Mouse (Mus musculus): ENCODE results near the gene Atp6v0a1. TPM values are rescaled to one million over a fixed set of nuclear protein-coding genes. Genes with fewer than 3 reads are reported as not detected.
A peak's percentile ranks its signal among the peaks of the same experiment; 100 is the strongest.

Gene Atp6v0a1
- polyA plus RNA-seq, 1 experiment, result 61.5 TPM

GRCm38 (mm10) chr11:100973245-100973644 is 36.0 kb upstream of the Atp6v0a1 start:
- TF ChIP-seq POLR2A (IDR thresholded peaks at IDR 0.05; ENCODE audit: borderline replicate concordance, control insufficient read depth, low read depth, low read length) (no peak), CTCF (IDR thresholded peaks at IDR 0.05; ENCODE audit: control insufficient read depth, insufficient read depth, low read length) (no peak)
- WGBS, result 88% methylated on average over 7 of the region's 7 CpGs
- Histone ChIP-seq H3K4me1 (ENCODE audit: control insufficient read depth, insufficient read depth, low read length) (no peaks in the 10 kb centered on the region), H3K27ac (ENCODE audit: control insufficient read depth, insufficient read depth, low read depth, low read length, poor library complexity) (no peak overlapping the region), H3K4me3 (replicated peaks; ENCODE audit: control insufficient read depth, low read depth, low read length) (no peak overlapping the region)

- Histone ChIP-seq H3K27ac (ENCODE audit: control insufficient read depth, insufficient read depth, low read depth, low read length, poor library complexity) (no peak overlapping the region), H3K4me1 (ENCODE audit: control insufficient read depth, insufficient read depth, low read length) (no peaks in the 10 kb centered on the region), H3K4me3 (replicated peaks; ENCODE audit: control insufficient read depth, low read depth, low read length) (no peak overlapping the region)
- TF ChIP-seq CTCF (IDR thresholded peaks at IDR 0.05; ENCODE audit: control insufficient read depth, insufficient read depth, low read length) (no peak), POLR2A (IDR thresholded peaks at IDR 0.05; ENCODE audit: borderline replicate concordance, control insufficient read depth, low read depth, low read length) (no peak)
- WGBS, result 76% methylated on average over 14 of the region's 14 CpGs
Observed at GRCm38 (mm10) chr11:100974381-100974970, 34.8 kb upstream of the Atp6v0a1 start.

GRCm38 (mm10) chr11:100975241-100975640 is 34.0 kb upstream of the Atp6v0a1 start:
- TF ChIP-seq POLR2A (IDR thresholded peaks at IDR 0.05; ENCODE audit: borderline replicate concordance, control insufficient read depth, low read depth, low read length), result no peak
- TF ChIP-seq CTCF (IDR thresholded peaks at IDR 0.05; ENCODE audit: control insufficient read depth, insufficient read depth, low read length), result no peak
- 70% methylated on average over 7 of the region's 7 CpGs for WGBS

GRCm38 (mm10) chr11:100979887-100980286 is 29.4 kb upstream of the Atp6v0a1 start:
- no peak overlapping the region for H3K4me3 ChIP-seq (replicated peaks; ENCODE audit: control insufficient read depth, low read depth, low read length)
- no peaks in the 10 kb centered on the region; the same call in 1 of the 2 replicates for H3K4me1 ChIP-seq (ENCODE audit: control insufficient read depth, insufficient read depth, low read length)
- WGBS, result 77% methylated on average over 8 of the region's 8 CpGs
- H3K27ac ChIP-seq (ENCODE audit: control insufficient read depth, insufficient read depth, low read depth, low read length, poor library complexity), result no peak overlapping the region
- TF ChIP-seq CTCF (IDR thresholded peaks at IDR 0.05; ENCODE audit: control insufficient read depth, insufficient read depth, low read length), result no peak
- no peak for TF ChIP-seq POLR2A (IDR thresholded peaks at IDR 0.05; ENCODE audit: borderline replicate concordance, control insufficient read depth, low read depth, low read length)

More at GRCm38 (mm10) chr11:100975241-100975640, 34.0 kb upstream of the Atp6v0a1 start:
- Histone ChIP-seq H3K4me1 (ENCODE audit: control insufficient read depth, insufficient read depth, low read length) (no peaks in the 10 kb centered on the region), H3K27ac (ENCODE audit: control insufficient read depth, insufficient read depth, low read depth, low read length, poor library complexity) (no peak overlapping the region), H3K4me3 (replicated peaks; ENCODE audit: control insufficient read depth, low read depth, low read length) (no peak overlapping the region)

- TF ChIP-seq POLR2A (IDR thresholded peaks at IDR 0.05; ENCODE audit: borderline replicate concordance, control insufficient read depth, low read depth, low read length), result no peak
- TF ChIP-seq CTCF (IDR thresholded peaks at IDR 0.05; ENCODE audit: control insufficient read depth, insufficient read depth, low read length), result no peak
- Histone ChIP-seq H3K4me3 (replicated peaks; ENCODE audit: control insufficient read depth, low read depth, low read length) (no peak overlapping the region), H3K4me1 (ENCODE audit: control insufficient read depth, insufficient read depth, low read length) (no peaks in the 10 kb centered on the region; the same call in 1 of the 2 replicates), H3K27ac (ENCODE audit: control insufficient read depth, insufficient read depth, low read depth, low read length, poor library complexity) (no peak overlapping the region)
- whole genome bisulfite sequencing, result 54% methylated on average over 1 of the region's 1 CpGs
Observed at GRCm38 (mm10) chr11:100980438-100980837, 28.8 kb upstream of the Atp6v0a1 start.

GRCm38 (mm10) chr11:100981236-100981635 is 28.0 kb upstream of the Atp6v0a1 start:
- 81% methylated on average over 3 of the region's 3 CpGs for WGBS
- TF ChIP-seq POLR2A (IDR thresholded peaks at IDR 0.05; ENCODE audit: borderline replicate concordance, control insufficient read depth, low read depth, low read length) (no peak), CTCF (IDR thresholded peaks at IDR 0.05; ENCODE audit: control insufficient read depth, insufficient read depth, low read length) (no peak)
- no peaks in the 10 kb centered on the region; the same call in 1 of the 2 replicates for H3K4me1 ChIP-seq (ENCODE audit: control insufficient read depth, insufficient read depth, low read length)
- no peak overlapping the region for H3K4me3 ChIP-seq (replicated peaks; ENCODE audit: control insufficient read depth, low read depth, low read length)
- H3K27ac ChIP-seq (ENCODE audit: control insufficient read depth, insufficient read depth, low read depth, low read length, poor library complexity), result no peak overlapping the region

- TF ChIP-seq CTCF (IDR thresholded peaks at IDR 0.05; ENCODE audit: control insufficient read depth, insufficient read depth, low read length) (no peak), POLR2A (IDR thresholded peaks at IDR 0.05; ENCODE audit: borderline replicate concordance, control insufficient read depth, low read depth, low read length) (no peak)
- Histone ChIP-seq H3K4me3 (replicated peaks; ENCODE audit: control insufficient read depth, low read depth, low read length) (no peak overlapping the region), H3K4me1 (ENCODE audit: control insufficient read depth, insufficient read depth, low read length) (no peaks in the 10 kb centered on the region; the same call in 1 of the 2 replicates), H3K27ac (ENCODE audit: control insufficient read depth, insufficient read depth, low read depth, low read length, poor library complexity) (no peak overlapping the region)
- WGBS, result 52% methylated on average over 8 of the region's 8 CpGs
Observed at GRCm38 (mm10) chr11:100982087-100982486, 27.2 kb upstream of the Atp6v0a1 start.

GRCm38 (mm10) chr11:100983125-100983777 is 26.0 kb upstream of the Atp6v0a1 start:
- H3K4me1 ChIP-seq (ENCODE audit: control insufficient read depth, insufficient read depth, low read length), result no peaks in the 10 kb centered on the region; the same call in 1 of the 2 replicates
- H3K27ac ChIP-seq (ENCODE audit: control insufficient read depth, insufficient read depth, low read depth, low read length, poor library complexity), result no peak overlapping the region
- H3K4me3 ChIP-seq (replicated peaks; ENCODE audit: control insufficient read depth, low read depth, low read length), result no peak overlapping the region
- TF ChIP-seq CTCF (IDR thresholded peaks at IDR 0.05; ENCODE audit: control insufficient read depth, insufficient read depth, low read length) (peak; percentile 97), POLR2A (IDR thresholded peaks at IDR 0.05; ENCODE audit: borderline replicate concordance, control insufficient read depth, low read depth, low read length) (no peak)
- WGBS, result 3% methylated on average over 20 of the region's 20 CpGs
